Mouse (Mus musculus): ENCODE data around the gene Ep300. TPM values are rescaled to one million over a fixed set of nuclear protein-coding genes. Genes with fewer than 3 reads are reported as not detected.

Ep300 gene
- polyA plus RNA-seq, 2 experiments: 7.5 to 13.4 TPM

DNA sequence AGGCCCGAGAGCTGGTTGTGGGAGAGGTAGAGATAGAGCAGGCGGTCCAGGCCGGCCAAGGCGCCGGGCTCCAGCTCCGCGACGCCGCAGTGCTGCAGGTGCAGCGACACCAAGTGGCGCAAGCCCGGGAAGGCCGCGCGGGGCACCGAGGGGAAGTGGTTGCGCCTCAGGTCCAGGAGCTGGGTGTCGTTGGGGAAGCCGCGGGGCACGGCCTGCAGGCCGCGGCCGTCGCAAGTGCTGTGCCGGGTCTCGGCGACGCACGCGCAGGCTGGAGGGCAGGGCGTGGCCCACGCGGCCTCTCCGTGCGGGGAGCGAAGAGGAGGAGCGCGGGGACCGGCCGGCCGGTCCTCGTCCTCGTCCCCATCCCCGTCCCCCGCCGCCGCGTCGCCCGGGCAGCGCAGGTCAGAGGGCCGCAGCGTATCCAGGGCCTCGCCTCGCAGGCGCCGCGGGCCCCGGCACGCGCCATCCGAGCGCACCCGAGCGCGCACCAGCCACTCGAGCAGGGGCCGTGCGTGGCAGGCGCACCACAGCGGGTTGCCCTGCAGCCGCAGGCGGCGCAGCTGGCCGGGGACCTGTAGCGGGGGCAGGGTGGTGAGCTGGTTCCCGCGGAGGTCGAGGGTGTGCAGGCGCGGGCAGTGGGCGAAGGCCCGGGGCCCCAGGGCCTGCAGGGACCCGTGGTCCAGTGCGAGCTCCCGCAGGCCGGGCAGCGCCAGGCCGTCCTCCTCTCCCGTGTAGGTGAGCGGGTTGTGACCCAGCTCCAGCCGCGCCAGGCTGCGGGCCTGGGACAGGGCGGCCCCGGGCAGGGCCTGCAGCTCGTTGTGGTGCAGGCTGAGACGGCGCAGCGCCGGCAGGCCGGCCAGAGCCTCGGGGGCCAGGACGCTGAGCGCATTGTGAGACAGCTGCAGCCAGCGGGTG, 109.1 kb downstream of the Ep300 start:
- no peaks in the 10 kb centered on the region for H3K36me3 ChIP-seq (replicated peaks; ENCODE audit: control insufficient read depth, insufficient read depth, low read depth)
- TF ChIP-seq EP300 (IDR thresholded peaks at IDR 0.05; ENCODE audit: low read depth): no peak
- TF ChIP-seq CTCF (IDR thresholded peaks at IDR 0.05; ENCODE audit: low read depth): peak; percentile 72
- no peaks in the 10 kb centered on the region for H3K4me1 ChIP-seq (replicated peaks; ENCODE audit: control insufficient read depth in 2 of 2, insufficient read depth in 2 of 2, low read length in 1 of 2)
- H3K4me3 ChIP-seq (ENCODE audit: insufficient read depth in 1 of 2, low read depth in 2 of 2, low read length in 2 of 2): peak overlapping the region; percentile 26 to 49
- no peak overlapping the region for H3K27ac ChIP-seq
- peak; percentile 37 to 41 (median 41) for DNase-seq (ENCODE audit: low read depth in 3 of 3, low spot score in 3 of 3)
- no peaks in the 10 kb centered on the region for H3K9me3 ChIP-seq (ENCODE audit: control insufficient read depth, low read length)
- peak; percentile 73 for ATAC-seq (ENCODE audit: insufficient read depth)
- peaks cover 45% of the 10 kb centered on the region for H3K27me3 ChIP-seq (ENCODE audit: control insufficient read depth, insufficient read depth, low read length)
- 1% methylated on average over 93 of the region's 107 CpGs for WGBS (ENCODE audit: insufficient replicate concordance)
- H3K4me2 ChIP-seq (ENCODE audit: low read depth): peak overlapping the region; percentile 64
- H3K9ac ChIP-seq (replicated peaks): no peak overlapping the region

DNA sequence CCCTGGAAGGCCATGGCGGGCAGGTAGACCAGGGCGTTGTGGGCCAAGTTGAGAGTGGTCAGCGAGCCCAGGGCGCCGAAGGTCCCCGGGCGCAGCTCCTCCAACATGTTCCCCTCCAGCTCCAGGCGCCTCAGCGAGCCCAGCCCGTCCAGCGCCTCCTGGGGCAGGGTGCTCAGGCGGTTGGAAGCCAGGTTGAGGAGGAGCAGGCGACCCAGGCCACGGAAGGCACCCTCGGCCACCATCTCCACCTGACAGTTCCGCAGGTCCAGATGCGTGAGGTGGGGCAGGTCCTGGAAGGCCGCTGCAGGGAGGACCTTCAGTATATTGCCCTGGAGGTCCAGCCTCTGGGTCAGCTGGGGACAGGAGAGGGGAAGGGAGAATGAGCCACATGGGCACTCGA, 109.7 kb downstream of the Ep300 start:
- ATAC-seq (ENCODE audit: insufficient read depth): no peak
- H3K4me3 ChIP-seq (ENCODE audit: insufficient read depth in 1 of 2, low read depth in 2 of 2, low read length in 2 of 2): peak overlapping the region in 1 of 2 experiments; percentile 49; a peak in 2 of 4 replicates
- H3K9me3 ChIP-seq (ENCODE audit: control insufficient read depth, low read length): no peaks in the 10 kb centered on the region
- H3K27me3 ChIP-seq (ENCODE audit: control insufficient read depth, insufficient read depth, low read length): peaks cover 45% of the 10 kb centered on the region
- H3K36me3 ChIP-seq (replicated peaks; ENCODE audit: control insufficient read depth, insufficient read depth, low read depth): no peaks in the 10 kb centered on the region
- TF ChIP-seq EP300 (IDR thresholded peaks at IDR 0.05; ENCODE audit: low read depth): no peak
- TF ChIP-seq CTCF (IDR thresholded peaks at IDR 0.05; ENCODE audit: low read depth): no peak
- 39% methylated on average over 19 of the region's 19 CpGs for WGBS (ENCODE audit: insufficient replicate concordance)
- no peak overlapping the region for H3K9ac ChIP-seq (replicated peaks)
- H3K4me1 ChIP-seq (replicated peaks; ENCODE audit: control insufficient read depth in 2 of 2, insufficient read depth in 2 of 2, low read length in 1 of 2): no peaks in the 10 kb centered on the region
- peak overlapping the region; percentile 64 for H3K4me2 ChIP-seq (ENCODE audit: low read depth)
- H3K27ac ChIP-seq: no peak overlapping the region
- DNase-seq (ENCODE audit: low read depth in 3 of 3, low spot score in 3 of 3): no peak

DNA sequence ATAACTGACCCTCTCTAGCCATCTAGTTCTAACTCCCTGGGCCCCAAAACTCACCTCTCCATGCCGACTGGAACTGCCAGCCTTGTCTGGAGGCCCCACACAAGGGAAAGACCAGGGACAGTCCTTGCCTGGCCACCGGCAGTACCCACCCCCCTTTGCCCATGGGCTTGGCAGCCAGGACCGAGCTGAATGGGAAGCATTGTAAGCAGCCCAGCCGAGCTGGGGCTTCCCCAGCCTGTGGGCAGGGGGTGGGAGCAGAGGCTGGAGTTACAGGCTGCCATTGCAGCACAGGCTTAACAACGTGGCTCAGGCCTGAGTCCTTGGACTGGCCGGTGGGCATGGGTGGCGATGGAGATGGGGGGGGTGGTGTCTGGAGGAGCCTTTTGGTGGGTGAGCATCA, 112.0 kb downstream of the Ep300 start, which contains the start of gene Chadl:
Gene Chadl (minus strand): TSS at position 113 of the 400 bp plus-strand sequence.
- Histone ChIP-seq H3K4me2 (ENCODE audit: low read depth) (no peak within 1 kb of the TSS), H3K4me1 (replicated peaks; ENCODE audit: control insufficient read depth in 2 of 2, insufficient read depth in 2 of 2, low read length in 1 of 2) (no peaks in the 10 kb centered on the region; a peak in 1 of 4 replicates), H3K4me3 (ENCODE audit: insufficient read depth in 1 of 2, low read depth in 2 of 2, low read length in 2 of 2) (no peak within 1 kb of the TSS), H3K27me3 (ENCODE audit: control insufficient read depth, insufficient read depth, low read length) (peaks cover 39% of the 10 kb centered on the region), H3K36me3 (replicated peaks; ENCODE audit: control insufficient read depth, insufficient read depth, low read depth) (no peaks in the 10 kb centered on the region), H3K9ac (replicated peaks) (no peak within 1 kb of the TSS), H3K9me3 (ENCODE audit: control insufficient read depth, low read length) (no peaks in the 10 kb centered on the region), H3K27ac (no peak within 1 kb of the TSS)
- no peak for ATAC-seq (ENCODE audit: insufficient read depth)
- 61% methylated on average over 7 of the region's 7 CpGs for WGBS (ENCODE audit: insufficient replicate concordance)
- TF ChIP-seq CTCF (IDR thresholded peaks at IDR 0.05; ENCODE audit: low read depth): no peak
- TF ChIP-seq EP300 (IDR thresholded peaks at IDR 0.05; ENCODE audit: low read depth): no peak
- DNase-seq (ENCODE audit: low read depth in 3 of 3, low spot score in 3 of 3): no peak

DNA sequence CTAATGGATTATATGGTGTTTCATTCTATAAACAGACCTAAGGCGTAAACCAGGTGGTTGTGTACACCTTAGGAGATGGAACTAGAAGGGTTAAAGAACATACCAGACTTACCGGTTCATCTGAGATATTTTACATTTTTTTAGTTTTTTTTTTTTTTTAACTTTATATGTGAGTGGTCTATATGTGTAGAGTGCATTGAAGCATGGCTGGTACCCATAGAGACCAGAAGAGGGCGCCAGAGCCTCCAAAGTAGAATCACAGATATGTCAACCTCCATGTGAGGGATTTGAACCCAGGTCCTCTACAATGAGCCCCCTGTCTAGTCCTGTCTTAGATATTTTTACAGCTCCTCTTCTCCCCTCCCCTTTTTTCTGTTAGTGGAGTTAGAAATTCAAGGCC, 112.7 kb downstream of the Ep300 start:
- 38% methylated on average over 3 of the region's 3 CpGs for WGBS (ENCODE audit: insufficient replicate concordance)
- Histone ChIP-seq H3K4me2 (ENCODE audit: low read depth) (no peak overlapping the region), H3K4me1 (replicated peaks; ENCODE audit: control insufficient read depth in 2 of 2, insufficient read depth in 2 of 2, low read length in 1 of 2) (no peaks in the 10 kb centered on the region; a peak in 1 of 4 replicates), H3K9me3 (ENCODE audit: control insufficient read depth, low read length) (no peaks in the 10 kb centered on the region), H3K27ac (no peak overlapping the region), H3K36me3 (replicated peaks; ENCODE audit: control insufficient read depth, insufficient read depth, low read depth) (no peaks in the 10 kb centered on the region; the same call in 1 of the 2 replicates), H3K4me3 (ENCODE audit: insufficient read depth in 1 of 2, low read depth in 2 of 2, low read length in 2 of 2) (no peak overlapping the region), H3K27me3 (ENCODE audit: control insufficient read depth, insufficient read depth, low read length) (peaks cover 33% of the 10 kb centered on the region), H3K9ac (replicated peaks) (no peak overlapping the region)
- no peak for ATAC-seq (ENCODE audit: insufficient read depth)
- peak; percentile 20 to 26 (median 20) for DNase-seq (ENCODE audit: low read depth in 3 of 3, low spot score in 3 of 3)
- TF ChIP-seq EP300 (IDR thresholded peaks at IDR 0.05; ENCODE audit: low read depth): no peak
- peak; percentile 60 for TF ChIP-seq CTCF (IDR thresholded peaks at IDR 0.05; ENCODE audit: low read depth)

DNA sequence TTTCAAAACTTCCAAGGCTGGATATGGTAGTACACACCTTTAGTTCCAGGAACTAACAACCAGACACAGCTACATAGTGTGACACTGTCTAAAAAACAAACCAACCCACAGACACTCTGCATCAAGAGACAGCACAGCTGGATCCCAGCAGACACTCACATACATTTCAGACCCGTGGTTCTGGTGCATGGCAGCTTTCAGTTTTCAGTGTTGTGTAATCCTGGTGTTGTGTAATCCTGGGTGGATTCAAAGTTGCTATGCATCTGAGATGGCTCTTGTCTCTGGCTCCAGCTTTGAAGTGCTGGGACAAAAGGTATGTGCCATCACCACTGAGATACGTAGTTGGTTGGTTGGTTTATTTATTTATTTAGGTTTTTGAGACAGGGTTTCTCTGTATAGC, 113.4 kb downstream of the Ep300 start:
- H3K9ac ChIP-seq (replicated peaks): no peak overlapping the region

More for the DNA sequence above, 113.4 kb downstream of the Ep300 start:
- Histone ChIP-seq H3K27ac (no peak overlapping the region), H3K36me3 (replicated peaks; ENCODE audit: control insufficient read depth, insufficient read depth, low read depth) (peaks cover 3% of the 10 kb centered on the region), H3K4me3 (ENCODE audit: insufficient read depth in 1 of 2, low read depth in 2 of 2, low read length in 2 of 2) (no peak overlapping the region), H3K4me1 (replicated peaks; ENCODE audit: control insufficient read depth in 2 of 2, insufficient read depth in 2 of 2, low read length in 1 of 2) (no peaks in the 10 kb centered on the region; a peak in 1 of 4 replicates), H3K9me3 (ENCODE audit: control insufficient read depth, low read length) (no peaks in the 10 kb centered on the region), H3K4me2 (ENCODE audit: low read depth) (no peak overlapping the region), H3K27me3 (ENCODE audit: control insufficient read depth, insufficient read depth, low read length) (peaks cover 26% of the 10 kb centered on the region)
- DNase-seq (ENCODE audit: low read depth in 3 of 3, low spot score in 3 of 3) (peak; percentile 19 to 36 (median 28)), ATAC-seq (ENCODE audit: insufficient read depth) (no peak)
- 36% methylated on average over 2 of the region's 2 CpGs for WGBS (ENCODE audit: insufficient replicate concordance)
- TF ChIP-seq EP300 (IDR thresholded peaks at IDR 0.05; ENCODE audit: low read depth) (no peak), CTCF (IDR thresholded peaks at IDR 0.05; ENCODE audit: low read depth) (no peak)

Data from liver, embryonic 14.5 days (tissue).